ENCODE assay signal across 7 mouse cellular contexts in genomic region chr11:55077331-55078231, GRCm38 (mm10). TPM values are rescaled to one million over a fixed set of nuclear protein-coding genes. Genes with fewer than 3 reads are reported as not detected.
DNase-seq lines count a peak whose midpoint lies in the region; ATAC-seq and TF ChIP-seq lines count a peak whose summit lies in the region.

Gene Ccdc69, minus strand, starts transcription at chr11:55078131.

- no peaks in the 10 kb centered on the region for H3K9me3 ChIP-seq in hindbrain, embryonic 15.5 days
- no peaks in the 10 kb centered on the region for H3K9me3 ChIP-seq in midbrain, postnatal 0 days (ENCODE audit: low read length)

- peak; percentile 61 for ATAC-seq in hindbrain, embryonic 15.5 days (ENCODE audit: low FRiP score, low read depth)
- 0 out of 2 replicates have a peak, but pooled peaks have one; percentile 13 for ATAC-seq in midbrain, postnatal 0 days (ENCODE audit: low FRiP score)

- peak within 1 kb of the TSS; percentile 82 for H3K4me3 ChIP-seq in gastrocnemius, adult 2 months
- H3K4me3 ChIP-seq in hindbrain, embryonic 15.5 days: peak within 1 kb of the TSS; percentile 44
- peak within 1 kb of the TSS; percentile 53 for H3K4me3 ChIP-seq in liver, adult 2 months (ENCODE audit: insufficient read depth, low read depth, low read length)
- H3K4me3 ChIP-seq in midbrain, postnatal 0 days (ENCODE audit: low read depth, low read length): peak within 1 kb of the TSS; percentile 41

- H3K36me3 ChIP-seq in hindbrain, embryonic 15.5 days: no peaks in the 10 kb centered on the region
- no peaks in the 10 kb centered on the region for H3K36me3 ChIP-seq in liver, adult 2 months (ENCODE audit: control insufficient read depth, insufficient read depth, low read length)
- H3K36me3 ChIP-seq in midbrain, postnatal 0 days (ENCODE audit: insufficient read depth, low read length): no peaks in the 10 kb centered on the region

- H3K27ac ChIP-seq in gastrocnemius, adult 2 months: peak within 1 kb of the TSS; percentile 93
- H3K27ac ChIP-seq in hindbrain, embryonic 15.5 days (replicated peaks): no peak within 1 kb of the TSS
- H3K27ac ChIP-seq in liver, adult 2 months (replicated peaks; ENCODE audit: insufficient read depth, low read depth, low read length): peak within 1 kb of the TSS; percentile 11; the same call in 1 of the 2 replicates
- no peak within 1 kb of the TSS for H3K27ac ChIP-seq in midbrain, postnatal 0 days (ENCODE audit: low read depth, low read length)

- H3K4me1 ChIP-seq in hindbrain, embryonic 15.5 days (replicated peaks): peaks cover 17% of the 10 kb centered on the region
- no peaks in the 10 kb centered on the region for H3K4me1 ChIP-seq in liver, adult 2 months (ENCODE audit: control insufficient read depth, insufficient read depth, low read length)
- H3K4me1 ChIP-seq in midbrain, postnatal 0 days (ENCODE audit: insufficient read depth, low read length): peaks cover 5% of the 10 kb centered on the region

- H3K4me2 ChIP-seq in hindbrain, embryonic 15.5 days: peak within 1 kb of the TSS; percentile 90
- peak within 1 kb of the TSS; percentile 91 for H3K4me2 ChIP-seq in midbrain, postnatal 0 days (ENCODE audit: low read depth, low read length, poor library complexity, severe bottlenecking)

- H3K27me3 ChIP-seq in hindbrain, embryonic 15.5 days: 0 out of 2 replicates have a peak, but pooled peaks cover 8% of the 10 kb centered on the region
- H3K27me3 ChIP-seq in liver, adult 2 months (ENCODE audit: control insufficient read depth, insufficient read depth, low read length): no peaks in the 10 kb centered on the region
- no peaks in the 10 kb centered on the region for H3K27me3 ChIP-seq in midbrain, postnatal 0 days (ENCODE audit: insufficient read depth, low read length)

- H3K79me2 ChIP-seq in liver, adult 2 months (ENCODE audit: control insufficient read depth, insufficient read depth, low read length): no peaks in the 10 kb centered on the region

- intact Hi-C loops in gastrocnemius, adult 2 months (cut with DNase I): loop anchor here (10.0 kb wide), 1 partner anchor 203 kb away; no protein-coding TSS in a partner anchor

- 0 out of 2 replicates have a peak, but pooled peaks have one; percentile 16 for TF ChIP-seq POLR2A in liver, adult 2 months (IDR thresholded peaks at IDR 0.05; ENCODE audit: extremely low read depth, insufficient read depth, low read length)

- peak within 1 kb of the TSS; percentile 40 for H3K9ac ChIP-seq in hindbrain, embryonic 15.5 days
- H3K9ac ChIP-seq in liver, adult 2 months (ENCODE audit: low read depth, low read length): peak within 1 kb of the TSS; percentile 67
- peak within 1 kb of the TSS; percentile 51; the same call in 1 of the 2 replicates for H3K9ac ChIP-seq in midbrain, postnatal 0 days (replicated peaks; ENCODE audit: low read length, poor library complexity, severe bottlenecking)

- peak; percentile 76 for DNase-seq in T-cell, adult 2 months (ENCODE audit: low spot score)
- DNase-seq in cerebellum, adult 9-10 months: peak; percentile 69
- peak; percentile 84 for DNase-seq in gastrocnemius, adult 2 months
- DNase-seq in liver, adult 2 months (ENCODE audit: extremely low read depth, low read depth, low spot score): peak; percentile 71
- peak; percentile 24 for DNase-seq in midbrain, postnatal 0 days (ENCODE audit: low spot score)
- peak; percentile 26 to 49 for DNase-seq in spleen, postnatal 14 days (ENCODE audit: low spot score in 2 of 2)

- WGBS in hindbrain, embryonic 15.5 days: under 1% methylated on average over 49 of the region's 50 CpGs
- 2% methylated on average over 50 of the region's 50 CpGs for WGBS in liver, adult 2 months
- WGBS in midbrain, postnatal 0 days: under 1% methylated on average over 49 of the region's 50 CpGs

- no peak for TF ChIP-seq CTCF in gastrocnemius, adult 2 months (IDR thresholded peaks at IDR 0.05)
- no peak for TF ChIP-seq CTCF in liver, adult 2 months (IDR thresholded peaks at IDR 0.05; ENCODE audit: low read depth, low read length)
- no peak for TF ChIP-seq CTCF in midbrain, postnatal 0 days (IDR thresholded peaks at IDR 0.05)

RNA-seq across cellular contexts. Expression of gene Ccdc69, which starts in this region (rescaled TPM):
- 1 to 10 TPM; 3.6 to 3.9 TPM for total RNA-seq in gastrocnemius, adult 2 months (2021)
- polyA plus RNA-seq in hindbrain, embryonic 15.5 days (2015; fragmentation: Nextera tagmentation; extraction: Ambion mirVana): 0.45 and 0.49 TPM in 2 replicates
- 0.13 and 0.55 TPM in 2 replicates for total RNA-seq in liver, adult 2 months (2014; rRNA removed)
- polyA plus RNA-seq in liver, adult 2 months (2012; rRNA removed): 0.43 TPM in 1 of 2 replicates, not detected in the other
- 0.33 and 2.2 TPM in 2 replicates for total RNA-seq in midbrain, postnatal 0 days (2014; rRNA removed)
- 0.39 and 0.52 TPM in 2 replicates for polyA plus RNA-seq in midbrain, postnatal 0 days (2015; fragmentation: Nextera tagmentation; extraction: Ambion mirVana)

Comparison
In these comparisons a context has a peak if more than half of its experiments do, and no peak if none do; other contexts are left out.
1. Peak in ATAC-seq, H3K4me3 ChIP-seq, H3K9ac ChIP-seq and H3K4me2 ChIP-seq in hindbrain, embryonic 15.5 days; RNA of the gene not detected or under 1 TPM.
2. Peak in DNase-seq, H3K4me3 ChIP-seq, H3K27ac ChIP-seq and H3K9ac ChIP-seq in liver, adult 2 months; RNA of the gene not detected or under 1 TPM.
3. DNase-seq: peak in every context shown above with its lines; median percentile 84 in gastrocnemius, adult 2 months; 76 in T-cell, adult 2 months; 71 in liver, adult 2 months; 69 in cerebellum, adult 9-10 months; 38 in spleen, postnatal 14 days; 24 in midbrain, postnatal 0 days.